9 mouse cellular contexts compared by ENCODE assay signal in the genomic region with DNA sequence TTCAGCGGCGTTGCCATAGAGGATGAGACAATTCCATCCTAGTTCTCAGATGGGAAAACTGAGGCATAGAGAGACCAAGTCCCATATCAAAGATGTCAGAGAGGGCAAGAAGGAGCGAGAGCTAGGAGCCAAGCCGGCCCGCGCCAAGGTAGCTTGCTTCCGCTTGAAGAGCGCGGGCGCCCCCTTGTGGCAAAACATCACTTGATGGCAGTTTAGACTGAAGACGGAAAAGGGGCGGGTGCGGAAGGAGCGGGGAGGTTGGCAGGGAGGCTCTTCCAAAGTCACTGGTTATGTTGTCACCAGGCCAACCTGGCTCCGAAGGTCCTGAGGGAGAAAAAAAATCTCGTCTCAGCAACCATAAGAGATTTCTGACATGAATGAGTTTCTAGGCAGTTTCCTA. TPM values are rescaled to one million over a fixed set of nuclear protein-coding genes. Genes with fewer than 3 reads are reported as not detected.
DNase-seq lines count a peak whose midpoint lies in the region; ATAC-seq and TF ChIP-seq lines count a peak whose summit lies in the region.
"Had no signal": no experiment of that assay in that cellular context is flagged by ENCODE, and none has a peak within 500 bp of the region (broad histone marks: within the 10 kb centered on the region; RNA-seq: fewer than 3 reads in every experiment).

No protein-coding gene starts in this region.

- H3K27ac ChIP-seq in ES-E14 (ENCODE audit: insufficient read depth, low read depth, low read length, poor library complexity, severe bottlenecking), result no peak overlapping the region
- H3K27ac ChIP-seq in forebrain, embryonic 10.5 days, result no peak overlapping the region
- no peak overlapping the region for H3K27ac ChIP-seq in heart, embryonic 16.5 days (ENCODE audit: low read length)

- WGBS in forebrain, embryonic 10.5 days, result 3% methylated on average over 16 of the region's 16 CpGs
- 2% methylated on average over 16 of the region's 16 CpGs for WGBS in heart, embryonic 16.5 days

- H3K9me3 ChIP-seq in ES-E14 (ENCODE audit: control insufficient read depth, insufficient read depth, low read depth, low read length), result no peaks in the 10 kb centered on the region
- H3K9me3 ChIP-seq in forebrain, embryonic 10.5 days, result no peaks in the 10 kb centered on the region
- no peaks in the 10 kb centered on the region for H3K9me3 ChIP-seq in heart, embryonic 16.5 days (replicated peaks; ENCODE audit: control insufficient read depth, low read length)

- no peaks in the 10 kb centered on the region for H3K36me3 ChIP-seq in ES-E14 (ENCODE audit: control insufficient read depth, insufficient read depth, low read length, poor library complexity, severe bottlenecking)
- no peaks in the 10 kb centered on the region for H3K36me3 ChIP-seq in forebrain, embryonic 10.5 days (replicated peaks)
- H3K36me3 ChIP-seq in heart, embryonic 16.5 days (ENCODE audit: control insufficient read depth, insufficient read depth), result no peaks in the 10 kb centered on the region

- H3K4me1 ChIP-seq in ES-E14 (ENCODE audit: control insufficient read depth in 2 of 2, insufficient read depth in 2 of 2, low read length in 2 of 2, poor library complexity in 1 of 2), result no peaks in the 10 kb centered on the region
- no peaks in the 10 kb centered on the region for H3K4me1 ChIP-seq in forebrain, embryonic 10.5 days
- H3K4me1 ChIP-seq in heart, embryonic 16.5 days (ENCODE audit: control insufficient read depth, insufficient read depth, low read length), result peaks cover 7% of the 10 kb centered on the region; the same call in 1 of the 2 replicates

- H3K9ac ChIP-seq in ES-E14 (ENCODE audit: insufficient read depth, low read depth, low read length, poor library complexity, severe bottlenecking), result no peak overlapping the region
- no peak overlapping the region for H3K9ac ChIP-seq in heart, embryonic 16.5 days (ENCODE audit: low read length)

- peak; percentile 90 for DNase-seq in ES-E14 (ENCODE audit: low read depth, low spot score)
- DNase-seq in brain, embryonic 18.5 days (ENCODE audit: low read depth, low spot score), result peak; percentile 32
- peak; percentile 87 for DNase-seq in forebrain, embryonic 10.5 days (ENCODE audit: extremely low spot score, low spot score)
- peak; percentile 40 to 86 for DNase-seq in layer of hippocampus, adult 8-10 months (ENCODE audit: low spot score in 2 of 2)
- DNase-seq in lung, postnatal 10 days, result peak; percentile 95
- peak; percentile 91 for DNase-seq in retina, postnatal 1 day
- peak; percentile 85 for DNase-seq in urinary bladder, adult 2 months (ENCODE audit: low spot score)

- peaks cover 50% of the 10 kb centered on the region for H3K27me3 ChIP-seq in forebrain, embryonic 10.5 days (ENCODE audit: poor library complexity, severe bottlenecking)
- peaks cover 14% of the 10 kb centered on the region; the same call in 1 of the 2 replicates for H3K27me3 ChIP-seq in heart, embryonic 16.5 days (ENCODE audit: control insufficient read depth, insufficient read depth, low read length)

- 0 out of 4 replicates have a peak overlapping the region, but pooled peaks of 1 of the 2 experiments have one; percentile 16 for H3K4me3 ChIP-seq in ES-E14 (ENCODE audit: insufficient read depth in 1 of 2, low read depth in 1 of 2, low read length in 2 of 2, poor library complexity in 1 of 2, severe bottlenecking in 1 of 2)
- H3K4me3 ChIP-seq in forebrain, embryonic 10.5 days, result no peak overlapping the region
- no peak overlapping the region for H3K4me3 ChIP-seq in heart, embryonic 16.5 days (ENCODE audit: low read length)
- H3K4me3 ChIP-seq: myocyte had no signal

- in situ Hi-C loops in ES-E14 (cut with MboI; ENCODE audit: low sequenced_read_pairs in 2 of 2, unreplicated experiment in 2 of 2), result loop anchor here (10.0 to 25.0 kb wide), 2 partner anchors 274 to 301 kb away; no protein-coding TSS in a partner anchor

- peak overlapping the region; percentile 31; the same call in 1 of the 2 replicates for H3K4me2 ChIP-seq in heart, embryonic 16.5 days (ENCODE audit: low read depth, low read length)

- no peak; the same call in 1 of the 2 replicates for ATAC-seq in heart, embryonic 16.5 days (replicated peaks; ENCODE audit: extremely low read depth, insufficient read depth, low FRiP score)

TF ChIP-seq in ES-E14, 5 proteins besides CTCF, POLR2A, EP300 and RAD21:
- TF ChIP-seq CHD2 (IDR thresholded peaks at IDR 0.05; ENCODE audit: low read depth, low read length) (no peak), ZNF384 (IDR thresholded peaks at IDR 0.05; ENCODE audit: low read depth, low read length) (no peak), ZC3H11A (IDR thresholded peaks at IDR 0.05; ENCODE audit: borderline replicate concordance, low read depth, low read length) (peak; percentile 88), MAFK (IDR thresholded peaks at IDR 0.05; ENCODE audit: insufficient read depth, low read depth, low read length) (no peak)

RNA-seq across cellular contexts. Expression of gene Rbm19, which starts 27.7 kb away (rescaled TPM):
- total RNA-seq in ES-E14 (2012; rRNA removed), result 66.1 and 67.6 TPM in 2 replicates
- polyA plus RNA-seq in forebrain, embryonic 10.5 days (2016; fragmentation: Nextera tagmentation; extraction: Ambion mirVana), result 36.2 and 38.4 TPM in 2 replicates
- 12.8 and 14.6 TPM in 2 replicates for polyA plus RNA-seq in heart, embryonic 16.5 days (2015; fragmentation: Nextera tagmentation; extraction: Ambion mirVana)
- total RNA-seq in layer of hippocampus, adult 8-10 months (2022), result 10 to 100 TPM; 20.0 to 26.3 (median 21.1) TPM
- polyA plus RNA-seq in urinary bladder, adult 2 months (2012; rRNA removed), result 7.0 and 7.7 TPM in 2 replicates

Comparison
In these comparisons a context has a peak if more than half of its experiments do, and no peak if none do; other contexts are left out.
1. DNase-seq: peak in every context shown above with its lines; median percentile 95 in lung, postnatal 10 days; 91 in retina, postnatal 1 day; 90 in ES-E14; 87 in forebrain, embryonic 10.5 days; 85 in urinary bladder, adult 2 months; 63 in layer of hippocampus, adult 8-10 months; 32 in brain, embryonic 18.5 days.